Mouse (Mus musculus): Measurements from ENCODE around the gene Nbea.

- no peak for TF ChIP-seq GATA1 (IDR thresholded peaks at IDR 0.05; ENCODE audit: borderline replicate concordance, low read length)
- TF ChIP-seq FLI1 (IDR thresholded peaks at IDR 0.05; ENCODE audit: low read length), result no peak
Measured at GRCm38 (mm10) chr3:55697174-55697573, 486.3 kb downstream of the Nbea start.

All from megakaryocyte, embryonic 14.5 days (primary cell).